Mouse (Mus musculus): ENCODE data around the gene Lrrc34.

DNA sequence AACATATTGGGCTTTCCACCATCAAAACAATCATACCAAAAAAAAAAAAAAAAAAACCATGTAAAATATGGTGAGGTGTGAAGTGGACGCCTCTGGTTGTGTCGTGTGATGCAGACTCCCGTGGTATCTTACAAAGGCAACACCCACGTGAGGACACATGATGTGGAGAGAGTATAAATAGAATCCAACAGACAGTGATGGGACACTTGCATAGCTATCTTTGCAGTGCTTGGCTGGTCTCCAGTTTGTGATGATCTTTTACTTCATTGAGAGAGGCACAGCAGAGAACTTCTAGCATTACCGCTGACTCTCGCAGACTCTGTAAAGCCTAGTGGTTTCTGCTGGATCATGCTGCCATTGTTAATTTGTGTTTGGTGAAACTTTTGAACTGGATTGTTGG, 58.8 kb downstream of the Lrrc34 start:
- TF ChIP-seq CTCF (IDR thresholded peaks at IDR 0.05; ENCODE audit: low read depth): no peak
- no peak for TF ChIP-seq EP300 (IDR thresholded peaks at IDR 0.05; ENCODE audit: low read depth)
